Mouse (Mus musculus) forebrain, embryonic 15.5 days (tissue): ENCODE results near the gene Wdr19. TPM values are rescaled to one million over a fixed set of nuclear protein-coding genes. Genes with fewer than 3 reads are reported as not detected.
A peak's percentile ranks its signal among the peaks of the same experiment; 100 is the strongest.

Source experiments
- ATAC-seq: fragments of 200-750 bp; cut with Nextera tagmentation; replicated peaks from 2 replicates; pipeline ENCODE4 v1.8.0; 2017; ENCODE audit warnings: mild to moderate bottlenecking, moderate TSS enrichment, moderate library complexity
- H3K27ac ChIP-seq: fragments of 300-500 bp; sonication (generic); replicated peaks from 2 replicates; pipeline ENCODE4 v1.5.1; 2015; ENCODE audit warnings: mild to moderate bottlenecking, inconsistent platforms
- H3K27me3 ChIP-seq: fragments of 300-500 bp; sonication (generic); 2 replicates; pipeline ENCODE4 v1.6.1; 2015; ENCODE audit warnings: inconsistent platforms
- H3K36me3 ChIP-seq: fragments of 300-500 bp; sonication (generic); 2 replicates; pipeline ENCODE4 v1.6.1; 2015; ENCODE audit warnings: mild to moderate bottlenecking, inconsistent platforms
- H3K4me1 ChIP-seq: fragments of 300-500 bp; sonication (generic); 2 replicates; pipeline ENCODE4 v1.6.1; 2015; ENCODE audit warnings: inconsistent platforms
- H3K4me2 ChIP-seq: fragments of 300-500 bp; sonication (generic); replicated peaks from 2 replicates; pipeline ENCODE4 v1.6.1; 2015; ENCODE audit warnings: mild to moderate bottlenecking, inconsistent platforms
- H3K4me3 ChIP-seq: fragments of 300-500 bp; sonication (generic); 2 replicates; pipeline ENCODE4 v1.5.1; 2015; ENCODE audit warnings: mild to moderate bottlenecking, inconsistent platforms
- H3K9ac ChIP-seq: fragments of 300-500 bp; sonication (generic); replicated peaks from 2 replicates; pipeline ENCODE4 v1.6.1; 2015; ENCODE audit warnings: mild to moderate bottlenecking, inconsistent platforms
- H3K9me3 ChIP-seq: fragments of 300-500 bp; sonication (generic); 2 replicates; pipeline ENCODE4 v1.6.1; 2016; ENCODE audit warnings: inconsistent platforms
- WGBS: fragments of 180-500 bp; shearing (Covaris S2); methylation state at CpG from one replicate; pipeline ENCODE4 v1.1.7; 2015; ENCODE audit warnings: mixed read lengths; 5-methylcytosine and 5-hydroxymethylcytosine counted together
- polyA plus RNA-seq: library from polyadenylated mRNA; unstranded; fragments of >200 nt; fragmentation: Nextera tagmentation; extraction: Ambion mirVana; gene quantifications from 2 replicates; pipeline ENCODE4 v1.2.1, GENCODE M21; 2015

Wdr19 gene
- polyA plus RNA-seq, 1 experiment from 2014 or later, result 10.4 TPM

DNA sequence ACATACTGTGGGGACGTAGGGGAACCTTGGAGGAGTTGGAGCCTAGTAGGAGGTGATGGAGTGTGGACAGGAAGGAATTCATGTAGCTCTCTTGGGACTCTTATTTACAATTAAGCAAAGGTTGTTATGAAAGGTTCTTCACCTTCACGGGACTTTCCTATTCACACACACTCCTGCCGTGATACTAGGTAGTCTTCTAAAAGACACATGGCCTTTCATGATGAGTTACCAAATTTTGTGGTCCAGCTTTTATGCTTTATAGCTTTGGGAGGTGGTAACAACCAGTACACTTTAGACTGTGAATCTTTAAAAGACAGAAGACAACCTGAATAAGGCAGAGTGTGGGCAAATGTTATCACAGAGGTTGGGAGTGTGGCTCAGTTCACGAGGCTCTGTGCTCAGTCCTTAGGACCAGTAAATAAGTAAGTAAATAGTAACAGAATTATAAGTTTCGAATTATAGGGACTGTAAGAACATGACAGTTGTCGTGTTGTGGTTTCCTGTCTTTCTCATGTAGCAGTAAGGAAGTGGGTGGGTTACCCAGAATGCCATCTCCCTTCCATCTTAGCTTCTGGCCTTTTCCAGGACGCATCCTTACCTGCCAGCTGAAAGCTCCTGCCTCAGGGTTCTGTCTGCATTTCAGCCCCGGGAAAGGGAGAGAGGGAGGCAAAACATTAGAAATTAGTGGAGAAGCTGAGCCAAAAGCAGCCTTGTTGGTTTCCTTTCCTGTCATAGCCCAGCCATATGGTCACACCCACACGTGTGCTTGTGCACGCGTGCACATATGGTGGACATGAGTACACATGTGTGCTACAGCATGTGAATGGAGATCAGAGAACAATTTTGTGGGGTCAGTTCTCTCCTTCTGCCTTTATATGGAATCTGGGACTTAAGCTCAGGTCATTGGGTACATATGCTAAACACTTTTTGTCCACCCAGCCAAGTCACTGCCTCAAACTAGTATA lies 18.1 kb downstream of the Wdr19 start:
- Histone ChIP-seq H3K27me3 (no peaks in the 10 kb centered on the region), H3K36me3 (peaks cover 2% of the 10 kb centered on the region; the same call in 1 of the 2 replicates), H3K9me3 (no peaks in the 10 kb centered on the region), H3K4me1 (no peaks in the 10 kb centered on the region), H3K4me2 (no peak overlapping the region), H3K4me3 (no peak overlapping the region), H3K9ac (no peak overlapping the region), H3K27ac (no peak overlapping the region)
- WGBS, result 90% methylated on average over 11 of the region's 11 CpGs
- ATAC-seq, result no peak

DNA sequence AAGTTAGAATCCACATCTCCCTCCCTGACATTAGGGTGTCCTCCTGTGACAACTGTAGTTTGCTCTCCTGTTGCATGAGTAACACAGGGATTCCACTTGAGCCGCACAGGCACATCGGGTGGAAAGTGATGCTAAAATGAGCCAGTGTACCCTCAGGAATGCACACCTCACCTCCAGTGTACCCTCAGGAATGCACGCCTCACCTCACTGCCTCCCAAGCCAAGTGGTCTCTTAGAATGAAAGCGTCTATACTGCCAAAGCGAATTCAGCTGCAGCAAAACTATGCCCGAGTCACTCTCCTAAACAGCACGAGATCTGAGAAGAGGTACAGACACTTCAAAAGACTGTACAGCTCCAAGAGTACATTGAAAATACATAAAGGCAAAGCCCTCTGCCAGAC lies 21.5 kb downstream of the Wdr19 start:
- no peak for ATAC-seq
- 89% methylated on average over 7 of the region's 7 CpGs for WGBS
- Histone ChIP-seq H3K9ac (no peak overlapping the region), H3K4me1 (no peaks in the 10 kb centered on the region), H3K36me3 (peaks cover 16% of the 10 kb centered on the region), H3K4me2 (no peak overlapping the region), H3K27ac (no peak overlapping the region), H3K9me3 (no peaks in the 10 kb centered on the region), H3K4me3 (no peak overlapping the region), H3K27me3 (no peaks in the 10 kb centered on the region)

GRCm38 (mm10) chr5:65224056-65224455 lies 24.6 kb downstream of the Wdr19 start:
- Histone ChIP-seq H3K4me3 (no peak overlapping the region), H3K4me1 (no peaks in the 10 kb centered on the region), H3K9ac (no peak overlapping the region), H3K9me3 (no peaks in the 10 kb centered on the region), H3K27me3 (no peaks in the 10 kb centered on the region), H3K27ac (no peak overlapping the region), H3K4me2 (no peak overlapping the region), H3K36me3 (peaks cover 31% of the 10 kb centered on the region)
- no peak for ATAC-seq
- WGBS, result 93% methylated on average over 5 of the region's 5 CpGs

DNA sequence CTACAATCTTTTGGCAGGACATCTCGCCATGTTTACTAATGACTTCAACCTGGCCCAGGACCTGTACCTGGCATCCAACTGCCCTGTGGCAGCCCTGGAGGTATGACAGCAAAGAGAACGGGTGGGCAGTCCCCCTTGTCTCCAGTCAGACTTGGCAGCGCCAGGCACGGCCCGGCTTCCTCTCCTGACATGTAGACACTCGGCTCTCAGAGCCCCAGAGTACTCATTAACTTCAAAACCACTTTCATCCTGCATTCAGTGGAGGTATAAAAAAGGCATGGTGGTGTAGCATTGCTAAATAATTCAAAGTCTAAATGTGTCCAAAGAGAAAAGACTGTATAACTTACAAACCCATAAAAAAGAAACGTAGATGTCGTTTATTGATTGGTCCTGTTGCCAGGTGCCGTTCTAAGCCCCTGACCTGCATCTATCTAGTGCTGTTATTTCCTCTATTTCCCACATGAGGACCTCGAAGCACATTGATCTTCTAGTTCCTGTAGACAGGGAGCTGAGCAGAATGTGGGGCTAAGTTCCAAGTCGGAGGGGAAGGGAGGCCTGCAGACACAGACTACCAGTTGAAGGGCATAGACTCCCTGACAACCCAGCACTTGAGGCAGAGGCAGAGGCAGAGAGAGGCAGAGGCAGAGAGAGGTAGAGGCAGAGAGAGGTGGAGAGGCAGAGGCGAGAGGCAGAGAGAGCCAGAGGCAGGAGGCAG lies 31.9 kb downstream of the Wdr19 start:
- Histone ChIP-seq H3K27ac (no peak overlapping the region), H3K9me3 (no peaks in the 10 kb centered on the region), H3K36me3 (peaks cover 18% of the 10 kb centered on the region; the same call in 1 of the 2 replicates), H3K27me3 (no peaks in the 10 kb centered on the region), H3K4me2 (no peak overlapping the region), H3K4me1 (no peaks in the 10 kb centered on the region), H3K9ac (no peak overlapping the region), H3K4me3 (no peak overlapping the region)
- ATAC-seq, result no peak
- 65% methylated on average over 12 of the region's 12 CpGs for WGBS

- 51% methylated on average over 5 of the region's 5 CpGs for WGBS
- 0 out of 2 replicates have a peak, but pooled peaks cover 2% of the 10 kb centered on the region for H3K36me3 ChIP-seq
- no peak for ATAC-seq
- H3K9me3 ChIP-seq, result no peaks in the 10 kb centered on the region
- H3K27ac ChIP-seq, result no peak overlapping the region
- H3K27me3 ChIP-seq, result no peaks in the 10 kb centered on the region
- H3K4me2 ChIP-seq, result no peak overlapping the region
- no peak overlapping the region for H3K4me3 ChIP-seq
- 0 out of 2 replicates have a peak, but pooled peaks cover 2% of the 10 kb centered on the region for H3K4me1 ChIP-seq
- H3K9ac ChIP-seq, result no peak overlapping the region
Measured at GRCm38 (mm10) chr5:65242740-65243139, 43.2 kb downstream of the Wdr19 start.

- Histone ChIP-seq H3K27me3 (no peaks in the 10 kb centered on the region), H3K4me1 (no peaks in the 10 kb centered on the region), H3K36me3 (peaks cover 6% of the 10 kb centered on the region; the same call in 1 of the 2 replicates), H3K4me2 (no peak overlapping the region), H3K9ac (no peak overlapping the region), H3K9me3 (no peaks in the 10 kb centered on the region), H3K4me3 (no peak overlapping the region), H3K27ac (no peak overlapping the region)
- WGBS, result 91% methylated on average over 3 of the region's 3 CpGs
- no peak for ATAC-seq
Measured at GRCm38 (mm10) chr5:65247296-65247695, 47.8 kb downstream of the Wdr19 start.

- Histone ChIP-seq H3K4me1 (no peaks in the 10 kb centered on the region), H3K4me2 (no peak overlapping the region), H3K36me3 (peaks cover 8% of the 10 kb centered on the region; the same call in 1 of the 2 replicates), H3K4me3 (no peak overlapping the region), H3K9ac (no peak overlapping the region), H3K9me3 (no peaks in the 10 kb centered on the region), H3K27me3 (no peaks in the 10 kb centered on the region), H3K27ac (no peak overlapping the region)
- 74% methylated on average over 7 of the region's 7 CpGs for WGBS
- ATAC-seq, result no peak
Measured at GRCm38 (mm10) chr5:65250185-65250855, 50.8 kb downstream of the Wdr19 start.

GRCm38 (mm10) chr5:65257910-65258505 lies 58.5 kb downstream of the Wdr19 start:
- Histone ChIP-seq H3K27me3 (no peaks in the 10 kb centered on the region), H3K27ac (no peak overlapping the region), H3K4me1 (no peaks in the 10 kb centered on the region), H3K9ac (no peak overlapping the region), H3K4me2 (no peak overlapping the region), H3K36me3 (peaks cover 41% of the 10 kb centered on the region), H3K9me3 (no peaks in the 10 kb centered on the region), H3K4me3 (no peak overlapping the region)
- WGBS, result 83% methylated on average over 14 of the region's 14 CpGs
- no peak for ATAC-seq

- Histone ChIP-seq H3K9ac (no peak overlapping the region), H3K27ac (no peak overlapping the region), H3K4me1 (no peaks in the 10 kb centered on the region), H3K36me3 (peaks cover 28% of the 10 kb centered on the region), H3K4me2 (no peak overlapping the region), H3K9me3 (no peaks in the 10 kb centered on the region), H3K4me3 (no peak overlapping the region), H3K27me3 (no peaks in the 10 kb centered on the region)
- ATAC-seq, result no peak
- WGBS, result 67% methylated on average over 3 of the region's 3 CpGs
Measured at GRCm38 (mm10) chr5:65273966-65274365, 74.5 kb downstream of the Wdr19 start.

DNA sequence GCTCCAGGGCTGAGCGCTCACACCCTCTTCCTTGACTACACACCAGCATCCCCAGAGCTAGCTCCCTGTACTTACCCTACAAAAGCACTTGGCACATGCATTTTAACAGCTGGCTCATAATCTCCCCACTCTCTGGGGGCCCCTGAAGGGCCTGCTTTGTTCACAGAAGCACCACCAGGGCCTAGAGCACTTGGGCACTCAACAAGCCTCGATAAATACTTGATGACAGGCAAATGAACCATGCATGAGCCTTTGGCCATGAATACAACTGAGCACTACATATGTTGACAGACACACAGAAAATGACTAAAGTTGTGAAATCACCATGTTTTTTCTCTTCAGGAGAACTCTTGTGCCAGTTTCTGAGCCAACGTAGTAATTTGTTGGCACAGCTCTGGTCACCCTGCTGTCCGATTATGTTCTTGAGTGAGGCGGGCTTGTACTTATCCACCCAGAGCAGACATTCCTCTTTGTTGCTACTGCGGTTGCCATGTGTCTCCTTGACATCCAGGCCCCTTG lies 79.7 kb downstream of the Wdr19 start:
- Histone ChIP-seq H3K9me3 (no peaks in the 10 kb centered on the region), H3K4me1 (no peaks in the 10 kb centered on the region), H3K9ac (no peak overlapping the region), H3K4me3 (no peak overlapping the region), H3K27me3 (no peaks in the 10 kb centered on the region), H3K4me2 (no peak overlapping the region), H3K36me3 (peaks cover 26% of the 10 kb centered on the region), H3K27ac (0 out of 2 replicates have a peak overlapping the region, but pooled peaks have one; percentile 25)
- 73% methylated on average over 6 of the region's 6 CpGs for WGBS
- ATAC-seq, result peak; percentile 74

DNA sequence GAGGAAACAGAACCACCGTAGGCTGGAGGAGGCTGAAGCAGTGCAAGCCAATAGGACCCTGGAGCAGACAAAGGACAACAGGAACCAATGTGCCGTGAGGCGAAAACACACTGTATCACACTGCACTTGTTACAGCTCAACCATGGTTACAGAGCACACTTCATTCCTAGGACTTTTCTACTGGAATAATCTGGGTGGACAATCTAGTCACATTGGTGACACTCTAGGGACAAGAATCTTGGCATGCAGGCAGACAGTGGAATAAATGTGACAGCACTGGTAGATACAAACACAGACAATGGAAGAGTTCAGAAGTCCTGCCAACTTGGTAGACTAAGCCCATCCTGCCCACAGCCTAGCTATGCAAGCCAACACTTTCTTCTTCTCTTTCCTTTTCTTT lies 81.7 kb downstream of the Wdr19 start:
- Histone ChIP-seq H3K27me3 (no peaks in the 10 kb centered on the region), H3K9me3 (no peaks in the 10 kb centered on the region), H3K9ac (no peak overlapping the region), H3K27ac (no peak overlapping the region), H3K4me1 (no peaks in the 10 kb centered on the region), H3K36me3 (peaks cover 24% of the 10 kb centered on the region), H3K4me2 (no peak overlapping the region), H3K4me3 (no peak overlapping the region)
- no peak for ATAC-seq
- WGBS, result 97% methylated on average over 3 of the region's 3 CpGs
